21 mouse cellular contexts compared by ENCODE assay signal in the genomic region with DNA sequence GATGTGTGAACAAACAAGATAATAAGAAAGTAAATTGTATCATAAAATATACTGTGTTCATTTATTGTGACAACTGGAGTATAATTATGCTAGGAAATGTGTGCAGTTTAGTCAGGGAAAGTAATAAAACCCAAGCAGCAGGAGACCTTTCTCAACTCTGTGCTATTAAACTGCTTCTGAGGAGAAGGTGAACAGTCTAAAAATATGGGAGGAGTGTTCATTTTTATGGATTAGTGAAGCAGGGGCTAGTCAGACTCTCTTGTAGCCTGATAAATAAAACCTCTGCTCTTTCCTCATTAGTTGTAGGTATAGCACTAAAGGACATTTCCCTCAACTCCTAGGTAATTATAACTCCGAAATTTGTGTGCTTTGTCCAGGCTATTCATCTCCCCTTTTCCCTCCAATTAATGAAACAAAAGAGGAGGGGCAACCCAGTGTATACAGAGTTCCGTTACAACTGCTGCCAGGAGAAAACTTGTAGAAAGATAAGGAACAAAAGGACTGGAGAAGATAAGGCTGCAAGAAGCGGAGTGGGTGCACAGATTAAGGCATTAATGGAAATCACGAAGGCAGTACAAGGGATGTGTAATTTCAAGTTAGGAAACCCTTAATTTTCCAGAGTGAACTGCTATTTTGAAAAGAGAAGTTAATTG.
DNase-seq lines count a peak whose midpoint lies in the region; ATAC-seq and TF ChIP-seq lines count a peak whose summit lies in the region.
"Had no signal": no experiment of that assay in that cellular context is flagged by ENCODE, and none has a peak within 500 bp of the region (broad histone marks: within the 10 kb centered on the region; RNA-seq: fewer than 3 reads in every experiment).

No protein-coding gene starts in this region.

- DNase-seq in forebrain, embryonic 11.5 days (ENCODE audit: low spot score): no peak
- no peak for DNase-seq in forebrain, embryonic 10.5 days (ENCODE audit: extremely low spot score, low spot score)
- DNase-seq in MEL (ENCODE audit: low read depth, low spot score): peak; percentile 25
- no peak for DNase-seq in layer of hippocampus, adult 8-10 months (ENCODE audit: low spot score in 2 of 2)
- no peak for DNase-seq in lung, adult 2 months
- DNase-seq: adrenal gland, postnatal 10 days; cerebellum, adult 9-11 months; gastrocnemius, postnatal 25 days; kidney, adult 8-10 months; kidney, postnatal 36 days; layer of hippocampus, adult 9-11 months; lung, postnatal 10 days; right cerebral cortex, adult 18-20 months had no signal

- TF ChIP-seq CTCF in MEL (IDR thresholded peaks at IDR 0.05 in 2 of 3, conservative IDR thresholded peaks at IDR 0.05 in 1 of 3; ENCODE audit: control insufficient read depth in 1 of 3, insufficient read depth in 1 of 3, low read depth in 2 of 3, low read length in 3 of 3, poor library complexity in 1 of 3, severe bottlenecking in 1 of 3): no peak
- no peak for TF ChIP-seq CTCF in lung, adult 2 months (IDR thresholded peaks at IDR 0.05; ENCODE audit: insufficient read depth, low read length)

- H3K9me3 ChIP-seq in forebrain, embryonic 11.5 days (ENCODE audit: control insufficient read depth, low read length): no peaks in the 10 kb centered on the region
- H3K9me3 ChIP-seq in forebrain, embryonic 10.5 days: no peaks in the 10 kb centered on the region
- H3K9me3 ChIP-seq in kidney, embryonic 14.5 days (ENCODE audit: control insufficient read depth, low read length): no peaks in the 10 kb centered on the region
- no peaks in the 10 kb centered on the region for H3K9me3 ChIP-seq in kidney, embryonic 16.5 days (ENCODE audit: low read length)
- no peaks in the 10 kb centered on the region for H3K9me3 ChIP-seq in MEL (replicated peaks; ENCODE audit: insufficient read depth, low read length)
- H3K9me3 ChIP-seq: embryonic facial prominence, embryonic 13.5 days; megakaryocyte, embryonic 14.5 days had no signal

- TF ChIP-seq POLR2A in MEL (IDR thresholded peaks at IDR 0.05; ENCODE audit: control insufficient read depth in 1 of 2, insufficient read depth in 1 of 2, low read depth in 1 of 2, low read length in 2 of 2, poor library complexity in 1 of 2): no peak
- TF ChIP-seq POLR2A in lung, adult 2 months (IDR thresholded peaks at IDR 0.05; ENCODE audit: borderline replicate concordance, extremely low read depth, low read depth, low read length): no peak

- no peak for TF ChIP-seq RAD21 in MEL (IDR thresholded peaks at IDR 0.05; ENCODE audit: low read depth, low read length)

- H3K9ac ChIP-seq in forebrain, embryonic 11.5 days (ENCODE audit: low read length): no peak overlapping the region
- H3K9ac ChIP-seq in kidney, embryonic 14.5 days (ENCODE audit: low read depth, low read length): no peak overlapping the region
- no peak overlapping the region for H3K9ac ChIP-seq in kidney, embryonic 16.5 days (replicated peaks; ENCODE audit: low read length)
- no peak overlapping the region for H3K9ac ChIP-seq in MEL (ENCODE audit: control insufficient read depth, low read depth, low read length, poor library complexity, severe bottlenecking)
- H3K9ac ChIP-seq: embryonic facial prominence, embryonic 13.5 days had no signal

- H3K27me3 ChIP-seq in forebrain, embryonic 11.5 days (ENCODE audit: control insufficient read depth, insufficient read depth, low read length): no peaks in the 10 kb centered on the region
- H3K27me3 ChIP-seq in forebrain, embryonic 10.5 days (ENCODE audit: poor library complexity, severe bottlenecking): peaks cover 13% of the 10 kb centered on the region; the same call in 1 of the 2 replicates
- no peaks in the 10 kb centered on the region for H3K27me3 ChIP-seq in kidney, embryonic 14.5 days (ENCODE audit: control insufficient read depth, insufficient read depth, low read length)
- H3K27me3 ChIP-seq in kidney, embryonic 16.5 days (ENCODE audit: insufficient read depth, low read length): no peaks in the 10 kb centered on the region
- H3K27me3 ChIP-seq in MEL (ENCODE audit: control insufficient read depth in 1 of 2, insufficient read depth in 2 of 2, low read length in 2 of 2): no peaks in the 10 kb centered on the region; a peak in 1 of 4 replicates
- H3K27me3 ChIP-seq: embryonic facial prominence, embryonic 13.5 days; megakaryocyte, embryonic 14.5 days had no signal

- 26% methylated on average over 4 of the region's 4 CpGs for WGBS in forebrain, embryonic 11.5 days
- 35% methylated on average over 4 of the region's 4 CpGs for WGBS in forebrain, embryonic 10.5 days
- 49% methylated on average over 4 of the region's 4 CpGs for WGBS in kidney, embryonic 14.5 days
- 40% methylated on average over 4 of the region's 4 CpGs for WGBS in kidney, embryonic 16.5 days
- 22% methylated on average over 4 of the region's 4 CpGs for WGBS in lung, adult 2 months

- peak; percentile 65 for ATAC-seq in forebrain, embryonic 11.5 days (replicated peaks; ENCODE audit: low FRiP score)
- peak; percentile 20; the same call in 1 of the 2 replicates for ATAC-seq in kidney, embryonic 14.5 days (ENCODE audit: low FRiP score, low TSS enrichment)
- no peak for ATAC-seq in kidney, embryonic 16.5 days (ENCODE audit: low FRiP score, low TSS enrichment)
- ATAC-seq in megakaryocyte progenitor cell, adult 5-6 weeks (replicated peaks; ENCODE audit: poor library complexity): peak; percentile 75
- ATAC-seq: activated CD4-positive, CD25-positive, alpha-beta regulatory T cell, adult 4 months had no signal

- H3K4me3 ChIP-seq in forebrain, embryonic 11.5 days (ENCODE audit: low read depth, low read length): no peak overlapping the region
- H3K4me3 ChIP-seq in forebrain, embryonic 10.5 days: no peak overlapping the region
- no peak overlapping the region for H3K4me3 ChIP-seq in kidney, embryonic 14.5 days (ENCODE audit: low read length)
- H3K4me3 ChIP-seq in kidney, embryonic 16.5 days (ENCODE audit: low read length): no peak overlapping the region
- H3K4me3 ChIP-seq in MEL (ENCODE audit: control insufficient read depth in 1 of 2, insufficient read depth in 1 of 2, low read depth in 2 of 2, low read length in 2 of 2): no peak overlapping the region
- H3K4me3 ChIP-seq in lung, adult 2 months (replicated peaks; ENCODE audit: extremely low read depth, low read depth, low read length): no peak overlapping the region
- H3K4me3 ChIP-seq: embryonic facial prominence, embryonic 13.5 days; left cerebral cortex, adult 2 months; megakaryocyte, embryonic 14.5 days had no signal

- no peak overlapping the region for H3K4me2 ChIP-seq in forebrain, embryonic 11.5 days (ENCODE audit: low read depth, low read length, severe bottlenecking)
- H3K4me2 ChIP-seq in kidney, embryonic 14.5 days (replicated peaks; ENCODE audit: low read depth, low read length): no peak overlapping the region
- H3K4me2 ChIP-seq in kidney, embryonic 16.5 days (replicated peaks; ENCODE audit: low read depth, low read length): no peak overlapping the region
- H3K4me2 ChIP-seq: embryonic facial prominence, embryonic 13.5 days had no signal

- H3K79me2 ChIP-seq in MEL (ENCODE audit: control insufficient read depth, insufficient read depth, low read length, poor library complexity): no peaks in the 10 kb centered on the region

- peak; percentile 82 to 90 for TF ChIP-seq EP300 in MEL (IDR thresholded peaks at IDR 0.05; ENCODE audit: low read depth in 1 of 2, low read length in 2 of 2)

- 0 out of 2 replicates have a peak, but pooled peaks cover 4% of the 10 kb centered on the region for H3K4me1 ChIP-seq in forebrain, embryonic 11.5 days (replicated peaks; ENCODE audit: control insufficient read depth, insufficient read depth, low read length)
- peaks cover 28% of the 10 kb centered on the region for H3K4me1 ChIP-seq in forebrain, embryonic 10.5 days
- no peaks in the 10 kb centered on the region for H3K4me1 ChIP-seq in kidney, embryonic 14.5 days (ENCODE audit: control insufficient read depth, insufficient read depth, low read length)
- peaks cover 6% of the 10 kb centered on the region; the same call in 1 of the 2 replicates for H3K4me1 ChIP-seq in kidney, embryonic 16.5 days (ENCODE audit: insufficient read depth, low read length)
- H3K4me1 ChIP-seq in MEL (ENCODE audit: control insufficient read depth in 1 of 2, insufficient read depth in 2 of 2, low read length in 2 of 2): peaks cover 2 to 3% of the 10 kb centered on the region in 2 experiments; a peak in 2 of 4 replicates
- H3K4me1 ChIP-seq in lung, adult 2 months (ENCODE audit: control insufficient read depth, insufficient read depth, low read length): no peaks in the 10 kb centered on the region
- H3K4me1 ChIP-seq: embryonic facial prominence, embryonic 13.5 days; megakaryocyte, embryonic 14.5 days had no signal

- H3K27ac ChIP-seq in forebrain, embryonic 11.5 days (ENCODE audit: low read depth, low read length): no peak overlapping the region; the same call in 1 of the 2 replicates
- no peak overlapping the region for H3K27ac ChIP-seq in forebrain, embryonic 10.5 days
- H3K27ac ChIP-seq in kidney, embryonic 14.5 days (ENCODE audit: low read depth, low read length): no peak overlapping the region
- H3K27ac ChIP-seq in kidney, embryonic 16.5 days (ENCODE audit: low read length): no peak overlapping the region
- H3K27ac ChIP-seq in MEL (ENCODE audit: control insufficient read depth, low read depth, low read length): no peak overlapping the region
- H3K27ac ChIP-seq: embryonic facial prominence, embryonic 13.5 days; left cerebral cortex, adult 2 months; stomach, postnatal 0 days had no signal

- no peaks in the 10 kb centered on the region for H3K36me3 ChIP-seq in forebrain, embryonic 11.5 days (ENCODE audit: control insufficient read depth, insufficient read depth, low read length)
- H3K36me3 ChIP-seq in forebrain, embryonic 10.5 days (replicated peaks): no peaks in the 10 kb centered on the region
- H3K36me3 ChIP-seq in kidney, embryonic 14.5 days (ENCODE audit: control insufficient read depth, insufficient read depth, low read length): no peaks in the 10 kb centered on the region
- no peaks in the 10 kb centered on the region for H3K36me3 ChIP-seq in kidney, embryonic 16.5 days (ENCODE audit: insufficient read depth, low read length)
- peaks cover 0 to 6% of the 10 kb centered on the region in 2 experiments; a peak in 2 of 4 replicates for H3K36me3 ChIP-seq in MEL (ENCODE audit: control insufficient read depth in 1 of 2, insufficient read depth in 2 of 2, low read length in 2 of 2)
- H3K36me3 ChIP-seq: embryonic facial prominence, embryonic 13.5 days had no signal

TF ChIP-seq in MEL, 35 proteins besides CTCF, POLR2A, EP300 and RAD21 (continues in another document):
- no peak for TF ChIP-seq ZC3H11A (IDR thresholded peaks at IDR 0.05; ENCODE audit: low read depth, low read length)
- no peak for TF ChIP-seq TAL1 (IDR thresholded peaks at IDR 0.05; ENCODE audit: low read length)
- TF ChIP-seq RCOR1 (IDR thresholded peaks at IDR 0.05; ENCODE audit: low read depth, low read length): peak; percentile 97
- no peak for TF ChIP-seq ZKSCAN1 (IDR thresholded peaks at IDR 0.05; ENCODE audit: low read depth, low read length)
- TF ChIP-seq BHLHE40 (IDR thresholded peaks at IDR 0.05; ENCODE audit: borderline replicate concordance, low read depth, low read length): peak; percentile 7; the same call in 1 of the 2 replicates
- peak; percentile 83 for TF ChIP-seq TCF12 (IDR thresholded peaks at IDR 0.05; ENCODE audit: low read depth, low read length)
- TF ChIP-seq ZMIZ1 (IDR thresholded peaks at IDR 0.05; ENCODE audit: low read depth, low read length): no peak
- TF ChIP-seq MAFK (IDR thresholded peaks at IDR 0.05; ENCODE audit: borderline replicate concordance, low read depth, low read length): no peak
